Mouse (Mus musculus) forebrain, embryonic 10.5 days (tissue): Measurements from ENCODE around the gene Dnajc13. TPM values are rescaled to one million over a fixed set of nuclear protein-coding genes. Genes with fewer than 3 reads are reported as not detected.
A peak's percentile ranks its signal among the peaks of the same experiment; 100 is the strongest.

Source experiments
- DNase-seq: peaks from one replicate; pipeline ENCODE4 v3.0.0-alpha.2; 2017; ENCODE audit warnings: low spot score; ENCODE audit errors: extremely low spot score
- H3K27ac ChIP-seq: fragments of 300-500 bp; sonication (generic); 2 replicates; pipeline ENCODE4 v1.5.1; 2016; ENCODE audit warnings: mild to moderate bottlenecking
- H3K27me3 ChIP-seq: fragments of 300-500 bp; sonication (generic); 2 replicates; pipeline ENCODE4 v1.6.1; 2016; ENCODE audit warnings: mild to moderate bottlenecking; ENCODE audit not compliant: poor library complexity, severe bottlenecking
- H3K36me3 ChIP-seq: fragments of 300-500 bp; sonication (generic); replicated peaks from 2 replicates; pipeline ENCODE4 v1.6.1; 2016; ENCODE audit warnings: mild to moderate bottlenecking, moderate library complexity
- H3K4me1 ChIP-seq: fragments of 300-500 bp; sonication (generic); 2 replicates; pipeline ENCODE4 v1.6.1; 2016
- H3K4me3 ChIP-seq: fragments of 300-500 bp; sonication (generic); 2 replicates; pipeline ENCODE4 v1.5.1; 2016; ENCODE audit warnings: mild to moderate bottlenecking, moderate library complexity
- H3K9me3 ChIP-seq: fragments of 300-500 bp; sonication (generic); 2 replicates; pipeline ENCODE4 v1.6.1; 2016; ENCODE audit warnings: mild to moderate bottlenecking, moderate library complexity
- WGBS: fragments of 180-500 bp; shearing (Covaris S2); methylation state at CpG from one replicate; pipeline ENCODE4 v1.1.7; 2016; 5-methylcytosine and 5-hydroxymethylcytosine counted together
- polyA plus RNA-seq: library from polyadenylated mRNA; unstranded; fragments of >200 nt; fragmentation: Nextera tagmentation; extraction: Ambion mirVana; gene quantifications from 2 replicates; pipeline ENCODE4 v1.2.1, GENCODE M21; 2016

Gene Dnajc13
- polyA plus RNA-seq, 1 experiment from 2014 or later, result 20.5 TPM

DNA sequence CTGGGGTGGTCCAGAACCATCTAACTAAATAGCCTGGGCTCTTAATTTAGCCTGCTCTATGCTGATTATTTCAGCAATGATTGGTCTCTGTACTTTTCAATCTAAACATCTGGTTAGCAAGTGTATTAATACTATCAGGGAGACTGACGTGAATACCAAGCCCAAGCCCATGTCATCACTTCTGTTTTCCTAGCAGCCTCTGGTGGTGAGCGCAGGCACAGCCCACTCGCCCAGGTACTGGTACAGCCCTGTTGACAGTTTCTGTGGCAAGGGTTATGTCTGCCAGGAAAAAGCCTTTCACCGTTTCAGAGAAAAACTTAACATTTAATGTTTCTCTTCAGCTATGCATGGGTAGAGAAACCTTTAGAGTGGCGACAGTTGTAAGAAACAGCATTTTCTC, 98.5 kb downstream of the Dnajc13 start:
- no peak for DNase-seq
- Histone ChIP-seq H3K36me3 (peaks cover 95% of the 10 kb centered on the region), H3K27ac (no peak overlapping the region), H3K9me3 (no peaks in the 10 kb centered on the region), H3K4me1 (no peaks in the 10 kb centered on the region), H3K27me3 (no peaks in the 10 kb centered on the region), H3K4me3 (no peak overlapping the region)
- WGBS, result 90% methylated on average over 5 of the region's 5 CpGs

DNA sequence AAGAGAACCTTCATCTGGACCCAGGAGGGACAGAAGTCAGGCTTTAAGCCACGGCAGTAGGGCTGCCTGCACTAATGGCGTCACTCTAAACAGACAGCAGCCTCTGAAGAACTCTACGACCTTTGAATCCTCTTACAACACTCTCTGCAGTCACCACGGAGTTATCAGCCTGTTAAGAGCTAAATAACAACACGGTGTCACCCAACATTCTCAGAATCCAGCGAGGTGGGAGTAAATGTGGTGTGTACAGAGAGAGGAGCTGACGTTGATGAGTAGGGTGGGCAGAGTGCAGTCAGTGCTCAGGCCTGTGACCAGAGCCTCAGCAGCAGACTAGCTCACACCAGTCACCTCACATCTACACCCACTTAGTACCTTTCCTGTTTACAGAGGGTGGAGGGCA, 101.6 kb downstream of the Dnajc13 start:
- no peaks in the 10 kb centered on the region for H3K27me3 ChIP-seq
- H3K4me3 ChIP-seq, result no peak overlapping the region
- no peak for DNase-seq
- no peak overlapping the region for H3K27ac ChIP-seq
- peaks cover 99% of the 10 kb centered on the region for H3K36me3 ChIP-seq
- no peaks in the 10 kb centered on the region for H3K9me3 ChIP-seq
- no peaks in the 10 kb centered on the region for H3K4me1 ChIP-seq
- 92% methylated on average over 7 of the region's 7 CpGs for WGBS

DNA sequence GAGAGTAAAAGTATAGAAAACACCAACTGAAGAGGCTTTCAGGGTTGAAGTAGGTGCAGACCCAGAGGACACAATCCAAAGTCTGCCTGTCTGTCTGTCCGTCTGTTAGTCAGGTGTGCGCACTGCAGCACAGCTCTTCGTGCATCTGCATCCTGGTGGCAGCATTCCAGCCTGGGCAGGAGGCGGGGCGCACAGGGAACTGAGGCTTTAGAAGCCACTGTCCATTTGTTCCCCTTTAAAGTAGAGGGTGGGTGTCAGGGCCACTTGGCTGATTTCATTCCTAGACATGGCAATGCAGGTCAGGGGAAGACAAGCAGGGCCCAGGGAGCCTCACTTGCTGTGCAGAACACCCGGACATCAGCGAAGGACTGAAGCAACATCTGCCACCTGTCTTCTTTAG, 105.4 kb downstream of the Dnajc13 start:
- WGBS, result 96% methylated on average over 7 of the region's 7 CpGs
- Histone ChIP-seq H3K9me3 (no peaks in the 10 kb centered on the region; the same call in 1 of the 2 replicates), H3K36me3 (peaks cover 99% of the 10 kb centered on the region), H3K4me1 (no peaks in the 10 kb centered on the region), H3K4me3 (no peak overlapping the region), H3K27me3 (no peaks in the 10 kb centered on the region), H3K27ac (no peak overlapping the region)
- no peak for DNase-seq

DNA sequence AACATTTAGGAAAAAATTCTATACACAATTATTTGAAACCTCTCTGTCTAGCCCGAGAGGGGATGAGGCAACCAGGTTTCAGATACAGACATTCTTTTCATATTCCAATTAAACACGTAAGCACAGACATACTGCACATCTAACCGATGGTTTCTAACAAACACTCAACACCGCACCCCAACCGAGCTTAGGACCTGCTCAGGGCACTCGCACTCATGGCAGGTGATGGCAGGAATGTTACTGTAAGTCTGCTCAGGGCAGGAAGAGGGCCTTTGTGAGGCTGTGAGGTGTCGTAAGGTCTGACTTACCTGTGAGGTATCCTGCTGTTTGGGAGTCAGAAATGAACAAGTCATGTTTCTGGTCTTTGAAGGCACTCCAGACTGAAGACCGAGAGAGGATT, 106.2 kb downstream of the Dnajc13 start:
- no peaks in the 10 kb centered on the region for H3K27me3 ChIP-seq
- H3K36me3 ChIP-seq, result peaks cover 99% of the 10 kb centered on the region
- no peaks in the 10 kb centered on the region; the same call in 1 of the 2 replicates for H3K9me3 ChIP-seq
- no peak overlapping the region for H3K4me3 ChIP-seq
- no peak overlapping the region for H3K27ac ChIP-seq
- 95% methylated on average over 8 of the region's 8 CpGs for WGBS
- DNase-seq, result no peak
- no peaks in the 10 kb centered on the region for H3K4me1 ChIP-seq

DNA sequence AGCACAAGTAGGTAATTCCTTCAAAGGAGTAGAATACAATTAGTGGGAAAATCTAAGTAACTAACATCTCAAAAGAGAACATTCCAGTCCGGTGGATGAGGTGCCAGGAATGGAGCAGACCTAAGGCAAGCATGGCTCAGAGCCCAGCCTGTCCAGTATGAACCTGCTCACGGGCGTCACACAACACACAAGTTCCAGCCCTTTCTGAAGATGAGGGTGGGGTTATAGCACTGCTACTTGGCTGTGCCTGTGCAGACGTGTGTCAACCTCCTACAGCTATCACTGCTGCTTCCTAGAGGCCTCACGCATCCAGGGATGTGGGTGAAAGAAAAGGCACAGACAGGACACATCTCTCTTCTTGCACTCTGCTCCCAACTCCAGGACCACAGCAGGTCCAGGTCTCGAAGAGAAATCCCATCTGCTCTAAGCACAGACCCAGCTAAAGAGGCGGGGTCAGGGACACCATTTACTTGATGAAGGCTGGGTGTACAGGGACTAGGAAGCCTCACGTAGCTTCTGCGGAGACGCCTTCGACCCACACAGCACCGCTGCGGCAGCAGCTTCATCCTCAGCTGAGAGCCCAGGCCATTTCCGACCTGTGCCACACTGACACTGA, 107.5 kb downstream of the Dnajc13 start:
- no peak for DNase-seq
- Histone ChIP-seq H3K36me3 (peaks cover 99% of the 10 kb centered on the region), H3K4me1 (no peaks in the 10 kb centered on the region), H3K4me3 (no peak overlapping the region), H3K27ac (no peak overlapping the region), H3K27me3 (no peaks in the 10 kb centered on the region), H3K9me3 (no peaks in the 10 kb centered on the region; the same call in 1 of the 2 replicates)
- 96% methylated on average over 14 of the region's 14 CpGs for WGBS

DNA sequence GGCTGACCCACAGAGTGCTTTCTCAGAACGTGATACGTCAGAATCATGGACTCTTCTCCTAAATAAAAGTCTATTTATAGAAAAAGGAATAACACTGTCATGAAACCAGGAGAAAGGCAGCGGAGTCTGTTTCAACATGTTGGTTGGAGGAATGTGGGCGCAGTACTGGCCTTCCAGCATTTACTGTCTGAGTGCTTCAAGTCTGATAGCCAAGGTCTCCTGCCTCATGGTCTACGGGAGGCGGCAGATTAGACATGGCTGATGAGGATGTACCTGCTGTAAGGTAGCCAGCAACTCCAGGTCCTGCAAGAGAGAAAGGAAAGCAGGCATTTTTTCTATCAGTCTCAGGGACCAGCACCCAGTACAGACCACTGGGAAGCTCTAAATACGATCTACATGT, 110.6 kb downstream of the Dnajc13 start:
- Histone ChIP-seq H3K4me3 (no peak overlapping the region), H3K27ac (no peak overlapping the region), H3K27me3 (no peaks in the 10 kb centered on the region), H3K36me3 (peaks cover 75% of the 10 kb centered on the region), H3K4me1 (no peaks in the 10 kb centered on the region), H3K9me3 (no peaks in the 10 kb centered on the region; the same call in 1 of the 2 replicates)
- DNase-seq, result no peak
- 95% methylated on average over 7 of the region's 7 CpGs for WGBS

DNA sequence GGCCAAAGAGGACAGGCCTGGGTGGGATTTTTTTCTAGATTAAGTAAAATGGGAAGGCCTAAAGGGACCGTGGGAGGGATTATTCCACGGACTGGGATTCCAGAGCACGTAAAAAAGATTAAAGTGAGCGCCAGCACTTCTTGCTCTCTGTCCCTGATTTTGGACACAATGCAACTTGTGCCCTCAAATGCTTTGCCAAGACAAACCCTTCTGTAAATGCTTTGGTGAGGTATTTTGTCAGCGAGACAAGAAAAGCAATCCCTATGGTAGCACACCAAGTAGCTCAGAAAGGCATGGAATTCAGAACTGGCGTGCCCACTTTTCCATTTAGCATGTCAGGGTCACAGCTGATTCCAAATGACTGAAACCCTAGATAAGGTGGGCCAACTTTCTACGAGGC, 113.8 kb downstream of the Dnajc13 start:
- Histone ChIP-seq H3K27me3 (no peaks in the 10 kb centered on the region), H3K9me3 (no peaks in the 10 kb centered on the region; the same call in 1 of the 2 replicates), H3K4me1 (no peaks in the 10 kb centered on the region), H3K27ac (no peak overlapping the region), H3K4me3 (no peak overlapping the region), H3K36me3 (peaks cover 43% of the 10 kb centered on the region)
- WGBS, result 92% methylated on average over 7 of the region's 7 CpGs
- no peak for DNase-seq

DNA sequence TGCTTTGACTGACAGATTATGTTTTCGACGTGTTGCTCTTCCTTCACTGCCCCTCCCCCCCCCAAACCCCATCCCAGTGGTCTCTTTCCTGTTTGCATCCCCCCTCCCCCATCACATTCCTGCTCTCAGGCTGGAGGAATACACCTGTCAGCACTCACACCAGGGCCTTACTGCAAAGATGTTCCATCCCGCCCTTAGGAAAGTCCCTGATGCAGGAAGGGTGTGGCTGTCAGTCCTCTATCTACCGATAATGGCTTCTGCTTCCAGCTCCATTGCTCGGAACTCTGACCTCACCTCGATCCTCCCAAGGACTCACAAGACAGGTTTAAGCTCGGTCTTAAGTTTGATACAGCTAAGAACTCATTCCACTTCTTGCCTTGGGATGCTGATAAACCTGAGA, 116.0 kb downstream of the Dnajc13 start:
- H3K4me3 ChIP-seq, result no peak overlapping the region
- no peak overlapping the region for H3K27ac ChIP-seq
- no peaks in the 10 kb centered on the region for H3K9me3 ChIP-seq
- peaks cover 20% of the 10 kb centered on the region for H3K36me3 ChIP-seq
- no peak for DNase-seq
- no peaks in the 10 kb centered on the region for H3K4me1 ChIP-seq
- no peaks in the 10 kb centered on the region for H3K27me3 ChIP-seq
- WGBS, result 86% methylated on average over 7 of the region's 7 CpGs

DNA sequence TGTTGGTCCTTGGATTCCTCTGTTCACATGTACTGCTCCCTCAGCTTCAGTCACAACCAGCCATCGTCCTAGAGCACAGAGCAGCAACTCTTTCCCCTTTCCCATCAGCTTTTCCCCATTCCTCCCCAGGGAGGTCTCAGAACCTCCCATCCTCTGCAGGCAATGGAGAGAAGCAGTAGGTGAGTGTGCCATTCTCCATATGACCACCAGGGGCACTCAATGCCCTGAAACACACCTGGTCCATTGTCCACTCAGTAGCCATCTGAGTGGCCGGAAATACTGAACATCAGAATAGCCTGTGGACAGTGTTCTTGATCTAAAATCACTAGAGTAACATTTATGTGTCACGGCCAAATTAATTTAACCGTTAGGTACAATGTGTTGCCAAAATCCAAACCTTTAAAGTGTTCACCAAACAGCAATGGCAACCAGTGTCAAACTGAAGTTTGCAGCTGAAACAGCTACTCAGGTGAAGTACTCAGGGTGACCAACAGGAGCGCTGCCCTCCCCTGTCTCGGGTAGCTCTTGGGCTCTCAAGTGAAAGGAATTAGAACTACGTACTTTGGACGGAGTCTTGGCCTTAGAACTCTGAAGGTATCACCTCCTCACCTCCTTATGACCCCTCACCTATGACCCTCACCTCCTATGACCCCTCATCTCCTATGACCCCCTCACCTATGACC, 118.3 kb downstream of the Dnajc13 start:
- Histone ChIP-seq H3K4me1 (no peaks in the 10 kb centered on the region), H3K27ac (no peak overlapping the region), H3K36me3 (no peaks in the 10 kb centered on the region), H3K4me3 (no peak overlapping the region), H3K27me3 (no peaks in the 10 kb centered on the region), H3K9me3 (no peaks in the 10 kb centered on the region)
- DNase-seq, result no peak
- 82% methylated on average over 8 of the region's 8 CpGs for WGBS

DNA sequence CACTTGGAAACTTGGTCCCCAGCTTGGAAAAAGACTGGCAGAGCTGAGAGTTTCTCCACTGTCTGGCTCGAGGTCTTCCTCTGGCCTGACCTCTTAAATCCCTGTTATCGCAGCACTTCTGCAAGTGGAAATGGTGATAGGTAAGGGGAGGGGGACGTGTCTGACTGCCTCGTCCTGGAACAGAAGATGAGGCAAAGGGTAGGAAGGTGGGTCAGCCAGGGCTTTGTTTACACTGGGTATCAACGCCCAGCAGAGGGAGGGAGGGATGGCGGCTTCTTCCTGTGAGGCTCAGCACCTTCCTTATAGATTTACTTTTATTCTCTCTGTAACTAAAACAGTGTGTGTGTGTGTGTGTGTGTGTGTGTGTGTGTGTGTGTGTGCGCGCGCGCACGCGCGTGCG, 119.9 kb downstream of the Dnajc13 start:
- H3K4me3 ChIP-seq, result no peak overlapping the region

DNA sequence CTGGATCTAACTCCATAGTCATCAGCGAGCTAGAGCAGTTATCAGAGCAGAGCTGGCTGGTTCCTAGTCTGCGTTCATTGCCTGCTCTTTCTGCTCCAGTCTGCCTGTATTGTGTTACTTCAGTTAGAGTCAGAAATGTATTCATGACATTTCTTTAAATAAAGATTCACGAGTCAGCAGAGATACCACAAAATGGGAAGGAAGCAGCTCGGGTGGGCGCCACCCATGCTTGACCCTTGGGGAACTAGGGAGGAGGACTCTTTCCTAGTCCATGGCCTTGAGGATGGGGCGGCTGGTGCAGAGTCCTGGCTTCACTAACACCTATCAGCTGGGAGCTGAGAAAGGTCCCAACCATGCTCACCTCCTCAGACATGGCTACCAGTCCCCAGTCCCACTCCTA, 122.4 kb downstream of the Dnajc13 start:
- no peaks in the 10 kb centered on the region for H3K27me3 ChIP-seq
- DNase-seq, result no peak
- H3K27ac ChIP-seq, result no peak overlapping the region
- no peaks in the 10 kb centered on the region for H3K4me1 ChIP-seq
- H3K4me3 ChIP-seq, result no peak overlapping the region
- WGBS, result 86% methylated on average over 6 of the region's 6 CpGs
- H3K36me3 ChIP-seq, result no peaks in the 10 kb centered on the region
- no peaks in the 10 kb centered on the region for H3K9me3 ChIP-seq

More for the DNA sequence above, 119.9 kb downstream of the Dnajc13 start:
- Histone ChIP-seq H3K27me3 (no peaks in the 10 kb centered on the region), H3K36me3 (no peaks in the 10 kb centered on the region), H3K4me1 (no peaks in the 10 kb centered on the region), H3K9me3 (no peaks in the 10 kb centered on the region), H3K27ac (no peak overlapping the region)
- no peak for DNase-seq
- WGBS, result 89% methylated on average over 14 of the region's 14 CpGs

DNA sequence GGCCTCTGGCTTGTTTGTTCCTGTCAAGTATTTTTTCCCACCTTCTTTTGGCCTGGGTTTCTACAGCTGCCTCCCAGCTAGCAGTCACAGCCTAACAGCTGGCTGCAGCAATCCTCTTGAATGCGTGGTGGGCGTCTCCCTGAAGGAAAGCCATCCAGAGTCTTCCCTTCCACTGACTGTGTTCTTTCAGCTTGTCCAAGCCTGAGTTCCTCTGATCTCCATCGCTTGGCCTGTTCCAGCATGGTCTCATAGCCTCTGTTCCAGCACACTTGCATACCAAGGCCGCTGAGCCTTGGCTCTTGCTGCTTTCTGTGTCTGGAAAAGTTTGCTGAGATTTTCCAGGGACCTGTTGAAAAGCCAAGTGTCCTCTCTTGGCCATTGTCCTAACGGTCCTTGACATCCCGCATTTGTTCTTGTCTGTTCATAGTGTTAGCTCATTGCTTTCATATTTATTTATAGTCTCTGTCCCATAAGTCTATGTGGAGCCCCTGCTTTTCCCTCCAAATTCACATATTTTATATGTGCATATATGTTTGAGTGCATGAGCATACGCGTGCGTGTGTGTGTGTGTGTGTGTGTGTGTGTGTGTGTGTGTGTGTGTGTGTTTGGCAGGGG, 132.5 kb downstream of the Dnajc13 start:
- Histone ChIP-seq H3K4me3 (no peak overlapping the region), H3K36me3 (no peaks in the 10 kb centered on the region), H3K4me1 (peaks cover 35% of the 10 kb centered on the region), H3K9me3 (no peaks in the 10 kb centered on the region), H3K27me3 (no peaks in the 10 kb centered on the region), H3K27ac (no peak overlapping the region)
- no peak for DNase-seq
- 86% methylated on average over 9 of the region's 9 CpGs for WGBS

DNA sequence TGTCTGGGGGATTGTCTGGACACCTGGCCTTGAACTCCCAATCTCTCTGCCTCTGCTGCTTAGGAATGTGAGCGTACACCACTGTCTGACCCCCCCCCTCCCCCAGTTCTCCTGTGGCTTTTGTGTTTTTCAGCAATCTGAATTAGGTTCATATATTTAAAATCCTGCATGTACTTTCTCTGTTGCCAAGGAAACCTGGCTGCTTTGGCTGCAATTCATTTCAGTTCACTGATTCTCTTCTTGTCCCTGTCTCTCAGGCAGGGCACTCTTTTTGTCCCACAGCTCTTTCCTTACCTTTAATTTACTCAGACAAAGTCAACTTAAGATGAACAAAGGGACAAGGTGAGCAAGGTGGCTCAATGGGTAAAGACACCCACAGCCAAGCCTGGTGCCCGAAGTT, 134.6 kb downstream of the Dnajc13 start:
- WGBS, result 50% methylated on average over 2 of the region's 2 CpGs
- no peak for DNase-seq

More for the DNA sequence above, 134.6 kb downstream of the Dnajc13 start:
- Histone ChIP-seq H3K27ac (peak overlapping the region; percentile 75), H3K9me3 (no peaks in the 10 kb centered on the region), H3K36me3 (no peaks in the 10 kb centered on the region), H3K4me3 (no peak overlapping the region), H3K4me1 (peaks cover 54% of the 10 kb centered on the region), H3K27me3 (no peaks in the 10 kb centered on the region)
